Mouse (Mus musculus): Measurements from ENCODE around the gene Spc24.
A peak's percentile ranks its signal among the peaks of the same experiment; 100 is the strongest.
"Not testable (repeated sequence)": the region's sequence is repeated elsewhere in the genome, so short reads cannot be mapped to it uniquely, and the experiment has no call there.

Spc24 gene

GRCm38 (mm10) chr9:21784517-21785307, 24.6 kb upstream of the Spc24 start:
- no peak for DNase-seq (ENCODE audit: extremely low spot score)

GRCm38 (mm10) chr9:21781657-21782468, 21.8 kb upstream of the Spc24 start:
- no peak for DNase-seq (ENCODE audit: extremely low spot score)

- DNase-seq (ENCODE audit: extremely low spot score), result no peak
Measured at GRCm38 (mm10) chr9:21777726-21778125, 17.6 kb upstream of the Spc24 start.

GRCm38 (mm10) chr9:21774353-21774752, 14.2 kb upstream of the Spc24 start:
- no peak for DNase-seq (ENCODE audit: extremely low spot score)

- not testable (repeated sequence) for DNase-seq (ENCODE audit: extremely low spot score)
Measured at GRCm38 (mm10) chr9:21773396-21773795, 13.3 kb upstream of the Spc24 start.

GRCm38 (mm10) chr9:21769558-21770183, 9.6 kb upstream of the Spc24 start:
- DNase-seq (ENCODE audit: extremely low spot score), result no peak

- no peak for DNase-seq (ENCODE audit: extremely low spot score)
Measured at GRCm38 (mm10) chr9:21768511-21769411, 8.7 kb upstream of the Spc24 start.

GRCm38 (mm10) chr9:21767896-21768295, 7.8 kb upstream of the Spc24 start:
- no peak for DNase-seq (ENCODE audit: extremely low spot score)

GRCm38 (mm10) chr9:21764084-21764999, 4.2 kb upstream of the Spc24 start:
- no peak for DNase-seq (ENCODE audit: extremely low spot score)

- no peak for DNase-seq (ENCODE audit: extremely low spot score)
Measured at GRCm38 (mm10) chr9:21762135-21762534, 2.0 kb upstream of the Spc24 start.

- no peak for DNase-seq (ENCODE audit: extremely low spot score)
Measured at GRCm38 (mm10) chr9:21759718-21760117, 385 bp downstream of the Spc24 start.

GRCm38 (mm10) chr9:21758576-21759529, 1.2 kb downstream of the Spc24 start:
- DNase-seq (ENCODE audit: extremely low spot score), result peak; percentile 25

GRCm38 (mm10) chr9:21754516-21755321, 5.4 kb downstream of the Spc24 start:
- no peak for DNase-seq (ENCODE audit: extremely low spot score)

- DNase-seq (ENCODE audit: extremely low spot score), result no peak
Measured at GRCm38 (mm10) chr9:21754003-21754402, 6.1 kb downstream of the Spc24 start.

- DNase-seq (ENCODE audit: extremely low spot score), result no peak
Measured at GRCm38 (mm10) chr9:21752252-21752792, 7.8 kb downstream of the Spc24 start.

GRCm38 (mm10) chr9:21751347-21751746, 8.8 kb downstream of the Spc24 start:
- DNase-seq (ENCODE audit: extremely low spot score), result no peak

- DNase-seq (ENCODE audit: extremely low spot score), result no peak
Measured at GRCm38 (mm10) chr9:21750370-21750769, 9.7 kb downstream of the Spc24 start.

Measured in embryo, embryonic 9.5 days (tissue).